Mouse (Mus musculus): Measurements from ENCODE around the gene 2310007B03Rik. TPM values are rescaled to one million over a fixed set of nuclear protein-coding genes. Genes with fewer than 3 reads are reported as not detected.

Gene 2310007B03Rik
- polyA plus RNA-seq, 1 experiment: 1.9 TPM

- H3K27ac ChIP-seq (ENCODE audit: insufficient read depth, low read length): no peak overlapping the region
Observed at GRCm38 (mm10) chr1:93194961-93195360, 34.2 kb upstream of the 2310007B03Rik start.

GRCm38 (mm10) chr1:93190726-93191305, 30.1 kb upstream of the 2310007B03Rik start:
- TF ChIP-seq POLR2A (IDR thresholded peaks at IDR 0.05; ENCODE audit: insufficient read depth, low read length) (no peak), EP300 (IDR thresholded peaks at IDR 0.05; ENCODE audit: insufficient read depth, low read depth, low read length) (no peak), CTCF (IDR thresholded peaks at IDR 0.05; ENCODE audit: low read depth, low read length) (no peak)
- H3K4me3 ChIP-seq (ENCODE audit: low read depth, low read length): peak overlapping the region; percentile 40; the same call in 1 of the 2 replicates
- no peak overlapping the region for H3K27ac ChIP-seq (ENCODE audit: insufficient read depth, low read length)
- H3K9me3 ChIP-seq (replicated peaks; ENCODE audit: control insufficient read depth, insufficient read depth, low read length, poor library complexity, severe bottlenecking): peaks cover 11% of the 10 kb centered on the region
- peaks cover 3% of the 10 kb centered on the region for H3K4me1 ChIP-seq (ENCODE audit: control insufficient read depth, insufficient read depth, low read length)
- peak overlapping the region; percentile 25; the same call in 1 of the 2 replicates for H3K9ac ChIP-seq (ENCODE audit: low read depth, poor library complexity, severe bottlenecking)
- no peaks in the 10 kb centered on the region for H3K27me3 ChIP-seq (ENCODE audit: control insufficient read depth, insufficient read depth, low read length, poor library complexity, severe bottlenecking)
- H3K36me3 ChIP-seq (ENCODE audit: control insufficient read depth, insufficient read depth, low read length, poor library complexity, severe bottlenecking): no peaks in the 10 kb centered on the region

More at GRCm38 (mm10) chr1:93194961-93195360, 34.2 kb upstream of the 2310007B03Rik start:
- Histone ChIP-seq H3K9ac (ENCODE audit: low read depth, poor library complexity, severe bottlenecking) (no peak overlapping the region), H3K27me3 (ENCODE audit: control insufficient read depth, insufficient read depth, low read length, poor library complexity, severe bottlenecking) (no peaks in the 10 kb centered on the region), H3K9me3 (replicated peaks; ENCODE audit: control insufficient read depth, insufficient read depth, low read length, poor library complexity, severe bottlenecking) (peaks cover 26% of the 10 kb centered on the region), H3K4me3 (ENCODE audit: low read depth, low read length) (no peak overlapping the region), H3K4me1 (ENCODE audit: control insufficient read depth, insufficient read depth, low read length) (peaks cover 3% of the 10 kb centered on the region), H3K36me3 (ENCODE audit: control insufficient read depth, insufficient read depth, low read length, poor library complexity, severe bottlenecking) (no peaks in the 10 kb centered on the region)
- TF ChIP-seq CTCF (IDR thresholded peaks at IDR 0.05; ENCODE audit: low read depth, low read length): no peak
- TF ChIP-seq EP300 (IDR thresholded peaks at IDR 0.05; ENCODE audit: insufficient read depth, low read depth, low read length): no peak
- no peak for TF ChIP-seq POLR2A (IDR thresholded peaks at IDR 0.05; ENCODE audit: insufficient read depth, low read length)

DNA sequence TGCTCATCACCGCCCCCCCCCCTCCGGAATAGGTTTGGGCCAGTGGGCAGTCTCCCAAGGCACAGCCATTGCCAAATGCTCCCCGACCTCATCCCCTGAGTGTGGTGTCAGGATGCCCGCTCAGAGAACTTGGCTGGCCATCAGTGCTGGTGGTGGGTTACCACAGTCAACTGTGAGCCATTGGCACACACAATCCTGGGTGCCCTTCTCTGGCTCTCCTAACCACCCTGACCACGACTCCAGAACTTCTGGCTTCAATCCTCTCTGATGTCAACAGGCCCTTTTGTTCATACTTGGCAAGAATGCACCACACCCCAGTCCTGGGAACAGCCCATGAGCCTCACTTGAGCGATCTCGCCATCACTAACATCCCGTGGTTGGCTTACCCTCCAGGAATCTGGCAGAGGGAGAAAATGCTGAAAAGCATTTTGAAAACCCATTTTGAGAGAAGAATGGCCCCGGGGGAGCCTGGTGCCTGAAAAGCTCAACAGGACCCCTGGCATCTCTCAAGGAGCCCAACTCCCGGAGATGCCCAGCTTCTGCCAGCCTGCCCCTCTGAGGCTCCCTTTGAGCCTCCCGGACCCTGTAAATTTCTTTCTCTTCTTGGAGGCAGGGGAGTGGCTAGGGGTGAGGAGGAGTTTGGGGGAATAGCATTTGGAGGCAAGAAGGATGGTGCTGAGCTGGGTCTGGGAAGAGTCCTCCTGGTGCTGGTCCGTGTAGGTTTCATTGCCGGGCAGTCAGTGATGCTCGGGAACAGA, 23.5 kb upstream of the 2310007B03Rik start:
- no peak overlapping the region for H3K4me3 ChIP-seq (ENCODE audit: low read depth, low read length)
- no peak overlapping the region for H3K27ac ChIP-seq (ENCODE audit: insufficient read depth, low read length)
- no peaks in the 10 kb centered on the region for H3K9me3 ChIP-seq (replicated peaks; ENCODE audit: control insufficient read depth, insufficient read depth, low read length, poor library complexity, severe bottlenecking)
- TF ChIP-seq POLR2A (IDR thresholded peaks at IDR 0.05; ENCODE audit: insufficient read depth, low read length): no peak
- TF ChIP-seq CTCF (IDR thresholded peaks at IDR 0.05; ENCODE audit: low read depth, low read length): no peak
- no peak for TF ChIP-seq EP300 (IDR thresholded peaks at IDR 0.05; ENCODE audit: insufficient read depth, low read depth, low read length)
- no peaks in the 10 kb centered on the region for H3K36me3 ChIP-seq (ENCODE audit: control insufficient read depth, insufficient read depth, low read length, poor library complexity, severe bottlenecking)
- no peak overlapping the region for H3K9ac ChIP-seq (ENCODE audit: low read depth, poor library complexity, severe bottlenecking)
- no peaks in the 10 kb centered on the region for H3K4me1 ChIP-seq (ENCODE audit: control insufficient read depth, insufficient read depth, low read length)
- no peaks in the 10 kb centered on the region for H3K27me3 ChIP-seq (ENCODE audit: control insufficient read depth, insufficient read depth, low read length, poor library complexity, severe bottlenecking)

DNA sequence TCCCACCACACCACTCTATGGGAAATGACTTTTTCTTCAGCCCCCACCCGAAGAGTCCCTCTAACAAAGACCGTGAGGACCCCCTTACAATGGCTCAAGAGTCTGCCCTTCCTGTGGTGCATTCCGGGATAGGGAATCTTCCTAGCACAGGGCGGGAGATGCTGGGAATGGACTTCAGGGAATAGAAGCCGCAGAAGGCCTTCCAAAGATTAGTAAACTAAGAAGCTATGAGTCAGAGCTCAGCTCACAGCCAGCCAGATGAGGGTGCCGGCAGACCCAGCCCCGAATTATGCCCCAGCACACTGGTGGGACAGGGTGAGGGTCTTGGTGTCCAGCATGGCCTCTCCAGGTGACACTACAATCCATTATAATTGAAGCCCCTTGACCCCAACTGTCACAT, 21.5 kb upstream of the 2310007B03Rik start:
- Histone ChIP-seq H3K9me3 (replicated peaks; ENCODE audit: control insufficient read depth, insufficient read depth, low read length, poor library complexity, severe bottlenecking) (no peaks in the 10 kb centered on the region), H3K27ac (ENCODE audit: insufficient read depth, low read length) (no peak overlapping the region), H3K27me3 (ENCODE audit: control insufficient read depth, insufficient read depth, low read length, poor library complexity, severe bottlenecking) (no peaks in the 10 kb centered on the region), H3K9ac (ENCODE audit: low read depth, poor library complexity, severe bottlenecking) (no peak overlapping the region), H3K36me3 (ENCODE audit: control insufficient read depth, insufficient read depth, low read length, poor library complexity, severe bottlenecking) (no peaks in the 10 kb centered on the region), H3K4me3 (ENCODE audit: low read depth, low read length) (no peak overlapping the region), H3K4me1 (ENCODE audit: control insufficient read depth, insufficient read depth, low read length) (no peaks in the 10 kb centered on the region)
- no peak for TF ChIP-seq CTCF (IDR thresholded peaks at IDR 0.05; ENCODE audit: low read depth, low read length)

DNA sequence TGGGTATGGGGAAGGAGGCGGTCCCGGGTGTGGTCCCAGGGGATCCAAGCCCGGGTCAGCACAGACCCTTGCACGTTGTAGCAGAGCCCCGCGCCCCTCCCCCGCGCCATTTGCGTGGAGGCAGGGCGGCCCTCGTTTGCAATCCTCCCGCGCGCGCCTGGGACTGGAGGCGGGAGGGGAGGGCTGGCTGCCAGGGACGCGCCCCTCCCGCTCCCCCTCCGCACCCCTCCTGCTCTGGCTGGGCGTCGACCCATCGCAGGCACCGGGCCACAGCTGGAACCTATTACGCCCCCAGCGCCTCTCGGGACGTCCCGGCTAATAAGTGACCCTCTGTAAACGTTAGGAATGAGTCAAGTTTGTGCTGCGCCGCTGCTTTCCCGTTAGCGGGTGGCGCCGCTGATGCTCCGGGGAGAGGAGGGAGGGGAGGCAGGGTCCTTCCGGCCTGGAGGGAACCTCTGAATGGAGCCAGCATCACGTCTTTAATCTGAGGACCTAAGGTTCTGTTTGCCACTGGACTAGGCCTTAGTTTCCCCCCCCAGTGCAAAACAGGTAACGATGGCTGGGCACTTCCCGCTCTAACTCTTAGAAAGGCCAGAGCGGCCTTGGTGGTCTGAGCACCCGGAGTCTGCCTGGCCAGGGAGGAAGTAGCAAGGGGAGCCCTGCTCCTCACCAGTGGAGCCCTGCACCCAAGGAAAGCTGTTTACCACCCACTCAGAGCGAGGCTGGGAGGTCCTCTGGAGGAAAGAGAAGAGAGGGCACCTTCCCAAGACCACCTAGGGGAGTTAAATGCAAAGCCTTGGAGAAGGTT, 16.0 kb upstream of the 2310007B03Rik start:
- H3K9ac ChIP-seq (ENCODE audit: low read depth, poor library complexity, severe bottlenecking): 0 out of 2 replicates have a peak overlapping the region, but pooled peaks have one; percentile 10
- no peaks in the 10 kb centered on the region for H3K36me3 ChIP-seq (ENCODE audit: control insufficient read depth, insufficient read depth, low read length, poor library complexity, severe bottlenecking)
- H3K27me3 ChIP-seq (ENCODE audit: control insufficient read depth, insufficient read depth, low read length, poor library complexity, severe bottlenecking): no peaks in the 10 kb centered on the region
- peaks cover 2% of the 10 kb centered on the region for H3K4me1 ChIP-seq (ENCODE audit: control insufficient read depth, insufficient read depth, low read length)
- H3K27ac ChIP-seq (ENCODE audit: insufficient read depth, low read length): no peak overlapping the region
- no peaks in the 10 kb centered on the region for H3K9me3 ChIP-seq (replicated peaks; ENCODE audit: control insufficient read depth, insufficient read depth, low read length, poor library complexity, severe bottlenecking)
- peak overlapping the region; percentile 29 for H3K4me3 ChIP-seq (ENCODE audit: low read depth, low read length)
- no peak for TF ChIP-seq POLR2A (IDR thresholded peaks at IDR 0.05; ENCODE audit: insufficient read depth, low read length)

- Histone ChIP-seq H3K27ac (ENCODE audit: insufficient read depth, low read length) (no peak overlapping the region), H3K27me3 (ENCODE audit: control insufficient read depth, insufficient read depth, low read length, poor library complexity, severe bottlenecking) (no peaks in the 10 kb centered on the region), H3K9me3 (replicated peaks; ENCODE audit: control insufficient read depth, insufficient read depth, low read length, poor library complexity, severe bottlenecking) (no peaks in the 10 kb centered on the region), H3K4me1 (ENCODE audit: control insufficient read depth, insufficient read depth, low read length) (peaks cover 2% of the 10 kb centered on the region), H3K36me3 (ENCODE audit: control insufficient read depth, insufficient read depth, low read length, poor library complexity, severe bottlenecking) (no peaks in the 10 kb centered on the region), H3K4me3 (ENCODE audit: low read depth, low read length) (no peak overlapping the region), H3K9ac (ENCODE audit: low read depth, poor library complexity, severe bottlenecking) (no peak overlapping the region)
- TF ChIP-seq CTCF (IDR thresholded peaks at IDR 0.05; ENCODE audit: low read depth, low read length): no peak
- no peak for TF ChIP-seq POLR2A (IDR thresholded peaks at IDR 0.05; ENCODE audit: insufficient read depth, low read length)
- no peak for TF ChIP-seq EP300 (IDR thresholded peaks at IDR 0.05; ENCODE audit: insufficient read depth, low read depth, low read length)
Observed at GRCm38 (mm10) chr1:93175849-93176248, 15.1 kb upstream of the 2310007B03Rik start.

All from ES-Bruce4 (cell line).